Mouse (Mus musculus) ES-E14 (cell line): Measurements from ENCODE around the gene Zfp618.

Experiments used
- CHD2 ChIP-seq: IDR thresholded peaks from 2 replicates; pipeline ENCODE4 v1.6.1; 2014; ENCODE audit warnings: mild to moderate bottlenecking, low read depth, low read length, inconsistent platforms
- HCFC1 ChIP-seq: IDR thresholded peaks from 2 replicates; pipeline ENCODE4 v1.6.1; 2012; ENCODE audit warnings: low read length, inconsistent platforms, borderline replicate concordance; ENCODE audit not compliant: insufficient read depth
- MAFK ChIP-seq: IDR thresholded peaks from 2 replicates; pipeline ENCODE4 v1.6.1; 2014; ENCODE audit warnings: mild to moderate bottlenecking, low read depth, low read length, inconsistent platforms; ENCODE audit not compliant: insufficient read depth
- ZNF384 ChIP-seq: IDR thresholded peaks from 2 replicates; pipeline ENCODE4 v1.6.1; 2012; ENCODE audit warnings: low read depth, low read length, inconsistent platforms

- TF ChIP-seq CHD2: no peak
- no peak for TF ChIP-seq HCFC1
- TF ChIP-seq MAFK: no peak
- no peak for TF ChIP-seq ZNF384
Observed at GRCm38 (mm10) chr4:62935589-62936218, 29.7 kb upstream of the Zfp618 start.
